Mouse (Mus musculus) Muller cell, postnatal 12 days (primary cell): ENCODE data around the gene Dcun1d5.
"Not testable (repeated sequence)": the region's sequence is repeated elsewhere in the genome, so short reads cannot be mapped to it uniquely, and the experiment has no call there.

Source experiments
- DNase-seq: peaks from one replicate; pipeline ENCODE4 v3.0.0-alpha.2; 2015; ENCODE audit errors: inconsistent ontology term

Gene Dcun1d5

GRCm38 (mm10) chr9:7184172-7184896 is at the start of gene Dcun1d5, which contains the start of gene Dync2h1:
Gene Dcun1d5, plus strand, starts transcription at chr9:7184520.
Gene Dync2h1, minus strand, starts transcription at chr9:7184446.
- DNase-seq: peak; percentile 90

GRCm38 (mm10) chr9:7154391-7154790 is 29.9 kb upstream of the Dcun1d5 start:
- no peak for DNase-seq

DNA sequence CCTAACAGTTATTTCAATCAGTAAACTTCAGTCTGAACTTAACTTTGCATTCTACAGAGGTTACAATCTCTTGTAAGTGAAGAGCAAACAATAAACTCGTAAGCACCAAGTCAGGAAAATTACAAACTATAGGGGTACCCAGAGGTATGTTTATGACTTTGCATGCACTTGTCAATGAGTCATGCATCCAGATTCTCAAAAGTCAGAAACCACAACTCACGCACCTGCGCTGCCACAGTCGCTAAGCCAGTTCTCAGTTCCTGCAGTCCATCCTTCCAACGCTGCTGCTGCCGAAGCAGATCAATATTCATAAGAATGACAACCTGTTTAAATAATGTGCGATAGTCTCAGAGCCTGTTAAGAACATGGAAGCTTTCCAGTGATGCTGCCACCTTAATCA is 25.7 kb upstream of the Dcun1d5 start:
- no peak for DNase-seq

DNA sequence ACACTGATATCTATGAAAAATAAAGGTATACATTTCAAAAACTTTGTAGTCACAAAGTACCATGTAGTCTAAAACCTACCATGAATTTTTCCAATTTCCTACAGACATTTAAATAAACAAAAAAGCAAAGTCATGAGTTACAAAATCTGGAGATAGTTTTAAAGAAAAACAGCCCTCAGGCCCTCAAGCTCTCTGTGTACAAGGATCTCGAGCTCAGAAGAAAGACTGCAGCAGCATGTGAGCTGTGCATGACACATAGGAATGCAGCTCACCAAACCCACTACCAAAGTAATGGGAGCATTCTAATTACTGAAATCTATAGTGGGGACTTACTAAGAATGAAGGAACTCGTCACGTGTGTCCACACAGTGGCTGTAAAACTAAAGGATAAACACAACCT is 24.6 kb upstream of the Dcun1d5 start:
- no peak for DNase-seq

DNA sequence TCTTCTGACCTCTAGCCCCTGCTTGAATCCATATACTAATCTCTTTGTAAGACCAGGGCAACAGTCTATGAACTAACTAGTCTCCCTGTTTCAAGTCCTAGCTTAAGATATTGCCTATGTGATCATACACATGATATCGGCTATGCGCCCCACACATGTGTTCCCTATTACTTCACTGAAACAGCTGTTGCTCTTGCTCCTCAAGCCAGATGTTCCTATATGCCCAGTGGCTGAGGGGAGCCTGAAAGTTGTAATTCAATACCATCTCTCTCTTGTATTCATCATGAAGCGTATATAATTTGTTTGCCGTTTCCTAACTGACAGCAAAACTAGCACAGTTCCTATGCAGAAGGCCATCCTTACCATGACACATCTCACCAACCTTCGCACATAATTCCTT is 23.6 kb upstream of the Dcun1d5 start:
- no peak for DNase-seq

DNA sequence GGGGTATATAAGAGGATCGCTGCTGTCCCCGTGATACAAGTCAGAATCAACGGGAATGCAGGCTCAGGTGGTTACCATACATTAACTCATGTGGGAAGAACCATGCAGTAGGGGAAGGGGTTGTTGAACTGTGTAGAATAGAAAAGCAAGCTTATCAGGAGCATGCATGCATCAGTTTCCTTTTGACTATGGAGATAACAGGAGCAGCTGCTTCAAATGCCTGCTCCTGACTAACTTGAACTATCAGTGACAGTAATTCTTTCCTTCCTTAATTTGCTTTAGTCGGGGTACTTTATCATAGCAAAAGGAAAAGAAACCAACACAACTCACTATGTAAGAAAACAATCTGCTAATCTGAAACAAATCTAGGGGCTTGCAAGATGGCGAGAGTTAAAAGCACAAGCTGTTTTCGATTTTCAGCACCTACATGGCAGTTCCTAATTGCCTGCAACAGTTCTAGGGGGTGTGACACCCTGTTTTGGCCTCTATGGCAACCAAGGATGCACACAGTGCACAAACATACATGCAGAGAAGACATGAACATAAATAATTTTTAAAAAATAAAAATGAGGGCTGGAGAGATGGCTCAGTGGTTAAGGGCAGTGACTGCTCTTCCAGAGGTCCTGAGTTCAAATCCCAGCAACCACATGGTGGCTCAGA is 16.9 kb upstream of the Dcun1d5 start:
- DNase-seq: no peak

GRCm38 (mm10) chr9:7173756-7174155 is 10.6 kb upstream of the Dcun1d5 start:
- DNase-seq: no peak

- DNase-seq: peak; percentile 75
Measured at GRCm38 (mm10) chr9:7176618-7177610, 7.4 kb upstream of the Dcun1d5 start.

DNA sequence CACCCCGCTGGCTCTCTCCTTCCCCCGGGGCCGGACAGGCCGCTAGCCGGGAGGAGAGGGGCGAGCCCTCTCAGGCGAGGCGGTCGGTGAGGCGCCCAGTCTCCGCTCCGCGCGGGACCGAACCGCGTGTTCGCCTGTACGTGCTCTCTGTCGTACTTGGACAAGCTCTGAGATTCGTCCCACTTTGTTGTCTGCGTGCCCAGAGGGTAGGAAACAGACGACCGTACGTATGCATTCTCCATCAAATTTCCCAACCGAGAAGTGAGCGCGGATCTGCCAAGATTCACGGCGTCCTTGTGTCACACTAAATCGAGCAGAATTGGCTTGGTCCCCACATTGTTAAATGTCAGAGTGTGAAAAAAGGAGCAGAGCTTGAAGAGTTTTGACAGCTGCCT is 574 bp downstream of the Dcun1d5 start:
- DNase-seq: peak; percentile 62

GRCm38 (mm10) chr9:7190694-7191093 is 6.4 kb downstream of the Dcun1d5 start:
- DNase-seq: not testable (repeated sequence)

GRCm38 (mm10) chr9:7216240-7216639 is 31.9 kb downstream of the Dcun1d5 start:
- peak; percentile 38 for DNase-seq

GRCm38 (mm10) chr9:7221024-7221423 is 36.7 kb downstream of the Dcun1d5 start:
- no peak for DNase-seq

GRCm38 (mm10) chr9:7221460-7221859 is 37.1 kb downstream of the Dcun1d5 start:
- DNase-seq: no peak

GRCm38 (mm10) chr9:7238619-7239018 is 54.3 kb downstream of the Dcun1d5 start:
- DNase-seq: no peak

DNA sequence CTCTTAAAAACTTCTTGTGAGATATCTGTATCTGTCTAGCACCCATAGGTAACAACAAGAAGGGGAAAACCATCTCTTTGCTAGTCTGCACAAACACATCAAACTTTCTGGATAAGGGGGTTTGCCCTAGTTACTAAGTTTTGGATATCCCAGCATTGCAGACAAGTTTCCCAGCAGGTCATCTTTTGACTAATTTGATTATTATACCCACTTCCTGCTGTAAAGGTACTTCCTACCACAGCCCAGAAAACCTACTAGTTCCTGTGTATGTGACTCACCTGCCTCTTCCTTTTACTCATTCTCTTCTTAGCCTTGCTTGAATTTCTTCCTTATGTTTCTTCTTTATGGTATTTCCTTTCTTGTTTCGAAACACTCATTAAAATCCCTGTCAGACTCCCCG is 55.6 kb downstream of the Dcun1d5 start:
- DNase-seq: no peak

- DNase-seq: peak; percentile 24
Measured at GRCm38 (mm10) chr9:7252797-7253654, 68.7 kb downstream of the Dcun1d5 start.
